Mouse (Mus musculus) 3T3-L1 (cell line): ENCODE measurements at regions not wholly inside any gene's neighbourhood (a gene's known extent, or its start where the extent isn't known, plus 50 kb on each side); places are given as distances from the start of the nearest gene placed in this dataset.

Experiments used
- DNase-seq: peaks from one replicate; pipeline ENCODE4 v3.0.0-alpha.2; 2015; ENCODE audit warnings: low read depth, low spot score

- DNase-seq: peak; percentile 61
Measured at GRCm38 (mm10) chr4:56619803-56620202, 120.1 kb upstream of the Gm26657 start.

- DNase-seq: peak; percentile 38
Measured at GRCm38 (mm10) chr4:56619054-56619453, 120.8 kb upstream of the Gm26657 start.

- no peak for DNase-seq
Measured at GRCm38 (mm10) chr4:56618433-56618832, 121.4 kb upstream of the Gm26657 start.

- peak; percentile 78 for DNase-seq
Measured at GRCm38 (mm10) chr4:56617661-56618360, 122.1 kb upstream of the Gm26657 start.

- peak; percentile 41 for DNase-seq
Measured at GRCm38 (mm10) chr4:56612325-56612724, 127.5 kb upstream of the Gm26657 start.

GRCm38 (mm10) chr4:56611751-56612150, 128.1 kb upstream of the Gm26657 start:
- DNase-seq: peak; percentile 38

- peak; percentile 53 for DNase-seq
Measured at GRCm38 (mm10) chr4:56610273-56610672, 129.6 kb upstream of the Gm26657 start.

GRCm38 (mm10) chr4:56608701-56609100, 131.2 kb upstream of the Gm26657 start:
- peak; percentile 91 for DNase-seq

GRCm38 (mm10) chr4:56598398-56598797, 141.5 kb upstream of the Gm26657 start:
- no peak for DNase-seq

GRCm38 (mm10) chr4:56597931-56598330, 141.9 kb upstream of the Gm26657 start:
- peak; percentile 56 for DNase-seq

GRCm38 (mm10) chr4:56582405-56582804, 157.5 kb upstream of the Gm26657 start:
- DNase-seq: peak; percentile 9

- no peak for DNase-seq
Measured at GRCm38 (mm10) chr4:56576837-56577548, 162.9 kb upstream of the Gm26657 start.

GRCm38 (mm10) chr4:56552126-56552525, 187.7 kb upstream of the Gm26657 start:
- DNase-seq: no peak

- no peak for DNase-seq
Measured at GRCm38 (mm10) chr4:56533344-56533985, 206.4 kb upstream of the Gm26657 start.

- DNase-seq: peak; percentile 94
Measured at GRCm38 (mm10) chr4:56532921-56533320, 206.9 kb upstream of the Gm26657 start.

GRCm38 (mm10) chr4:56528571-56528970, 211.3 kb upstream of the Gm26657 start:
- DNase-seq: no peak

- DNase-seq: peak; percentile 24
Measured at GRCm38 (mm10) chr4:56524430-56524985, 215.4 kb upstream of the Gm26657 start.

GRCm38 (mm10) chr4:56507770-56508169, 232.1 kb upstream of the Gm26657 start:
- DNase-seq: no peak

- DNase-seq: peak; percentile 50
Measured at GRCm38 (mm10) chr4:56506786-56507185, 233.1 kb upstream of the Gm26657 start.

GRCm38 (mm10) chr4:56506067-56506466, 233.8 kb upstream of the Gm26657 start:
- DNase-seq: no peak

GRCm38 (mm10) chr4:56492537-56493221, 247.2 kb upstream of the Gm26657 start:
- peak; percentile 89 for DNase-seq

- peak; percentile 79 for DNase-seq
Measured at GRCm38 (mm10) chr4:56489361-56489760, 250.5 kb upstream of the Gm26657 start.
